Mouse (Mus musculus) kidney, postnatal 0 days (tissue): ENCODE measurements at regions not wholly inside any gene's neighbourhood (a gene's known extent, or its start where the extent isn't known, plus 50 kb on each side); places are given as distances from the start of the nearest gene placed in this dataset.

Experiments used
- ATAC-seq: fragments of 200-750 bp; cut with Nextera tagmentation; replicated peaks from 2 replicates; pipeline ENCODE4 v1.8.0; 2017; ENCODE audit warnings: low read depth, moderate number of reproducible peaks, moderate TSS enrichment, moderate library complexity; ENCODE audit not compliant: low FRiP score
- DNase-seq: peaks from one replicate; pipeline ENCODE4 v3.0.0-alpha.2; 2016; ENCODE audit warnings: low spot score
- H3K27ac ChIP-seq: fragments of 300-500 bp; sonication (generic); 2 replicates; pipeline ENCODE4 v1.5.1; 2014; ENCODE audit warnings: mild to moderate bottlenecking
- H3K27me3 ChIP-seq: fragments of 300-500 bp; sonication (generic); 2 replicates; pipeline ENCODE4 v1.6.1; 2014; ENCODE audit warnings: low read length, mixed read lengths; ENCODE audit not compliant: insufficient read depth
- H3K36me3 ChIP-seq: fragments of 300-500 bp; sonication (generic); 2 replicates; pipeline ENCODE4 v1.6.1; 2014; ENCODE audit warnings: low read length, mixed read lengths; ENCODE audit not compliant: insufficient read depth
- H3K4me1 ChIP-seq: fragments of 300-500 bp; sonication (generic); replicated peaks from 2 replicates; pipeline ENCODE4 v1.6.1; 2014; ENCODE audit warnings: antibody characterized with exemption, low read length, mixed read lengths; ENCODE audit not compliant: insufficient read depth
- H3K4me2 ChIP-seq: fragments of 300-500 bp; sonication (generic); 2 replicates; pipeline ENCODE4 v1.6.1; 2014; ENCODE audit warnings: mild to moderate bottlenecking, low read length, moderate library complexity, mixed read lengths
- H3K4me3 ChIP-seq: fragments of 300-500 bp; sonication (generic); replicated peaks from 2 replicates; pipeline ENCODE4 v1.5.1; 2014; ENCODE audit warnings: low read depth, low read length
- H3K9ac ChIP-seq: fragments of 300-500 bp; sonication (generic); 2 replicates; pipeline ENCODE4 v1.6.1; 2014; ENCODE audit warnings: low read depth, low read length
- H3K9me3 ChIP-seq: fragments of 300-500 bp; sonication (generic); replicated peaks from 2 replicates; pipeline ENCODE4 v1.6.1; 2016; ENCODE audit warnings: low read length, inconsistent platforms, mixed read lengths
- CTCF ChIP-seq: IDR thresholded peaks from 2 replicates; pipeline ENCODE4 v1.5.1; 2016; ENCODE audit warnings: antibody characterized with exemption, low read depth, mild to moderate bottlenecking, moderate library complexity
- WGBS: fragments of 180-500 bp; shearing (Covaris S2); extraction: QIAGEN DNeasy Blood & Tissue Kit; methylation state at CpG from one replicate; pipeline ENCODE4 v1.1.7; 2014; 5-methylcytosine and 5-hydroxymethylcytosine counted together

DNA sequence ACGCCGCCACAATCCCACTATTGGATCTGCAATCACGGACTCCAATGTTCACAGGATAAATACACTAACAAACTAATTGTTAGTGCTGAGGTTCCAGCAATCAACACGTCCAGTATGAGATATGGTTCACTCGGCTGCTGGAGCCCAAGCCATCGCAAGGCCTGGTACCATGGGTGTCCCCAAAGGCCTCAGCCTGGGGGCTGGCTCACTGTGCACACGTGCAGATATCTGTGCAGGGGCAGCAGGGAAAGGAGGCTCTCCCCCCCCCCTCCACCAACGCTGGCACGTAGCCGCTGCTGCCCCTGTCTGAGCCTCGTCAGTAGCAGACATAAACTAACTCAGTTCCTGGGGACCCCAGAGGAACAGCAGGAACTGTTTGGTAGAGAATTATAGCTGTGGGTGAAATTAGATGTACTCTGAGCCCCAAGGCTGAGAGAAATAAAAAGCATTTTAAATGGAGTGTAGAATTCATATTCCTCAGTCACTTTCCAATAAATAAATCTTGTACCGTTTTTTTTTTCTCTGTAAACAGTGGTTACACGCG, 210.3 kb upstream of the Mvb12b start:
- Histone ChIP-seq H3K27ac (no peak overlapping the region), H3K4me3 (no peak overlapping the region), H3K4me2 (no peak overlapping the region), H3K27me3 (no peaks in the 10 kb centered on the region), H3K4me1 (no peaks in the 10 kb centered on the region), H3K9me3 (no peaks in the 10 kb centered on the region), H3K36me3 (no peaks in the 10 kb centered on the region), H3K9ac (no peak overlapping the region)
- no peak for TF ChIP-seq CTCF
- WGBS: 60% methylated on average over 14 of the region's 14 CpGs
- ATAC-seq (no peak), DNase-seq (no peak)

DNA sequence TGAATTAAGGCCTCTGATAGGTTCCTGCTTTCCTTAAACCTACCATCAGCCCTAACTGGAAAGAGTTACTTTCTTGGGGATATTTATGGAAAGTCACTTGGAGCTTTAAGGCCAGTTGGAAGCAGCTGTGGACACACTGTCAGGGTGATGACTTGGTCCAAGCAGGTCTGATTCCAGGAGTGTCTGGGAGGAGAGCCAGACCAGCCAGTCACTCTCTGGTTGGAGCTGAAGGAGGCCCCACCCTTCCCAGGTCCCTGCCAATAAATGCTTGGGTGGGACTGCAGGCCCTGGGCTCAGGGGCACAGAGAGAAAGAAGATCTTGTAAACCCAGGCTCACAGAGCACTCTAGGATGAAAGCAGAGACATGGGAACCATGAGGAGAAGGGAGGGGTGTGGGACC, 208.8 kb upstream of the Mvb12b start:
- no peak for DNase-seq
- Histone ChIP-seq H3K36me3 (no peaks in the 10 kb centered on the region), H3K9ac (no peak overlapping the region), H3K9me3 (no peaks in the 10 kb centered on the region), H3K4me1 (no peaks in the 10 kb centered on the region), H3K27me3 (no peaks in the 10 kb centered on the region), H3K4me2 (no peak overlapping the region), H3K4me3 (no peak overlapping the region), H3K27ac (no peak overlapping the region)
- TF ChIP-seq CTCF: no peak
- ATAC-seq: no peak

DNA sequence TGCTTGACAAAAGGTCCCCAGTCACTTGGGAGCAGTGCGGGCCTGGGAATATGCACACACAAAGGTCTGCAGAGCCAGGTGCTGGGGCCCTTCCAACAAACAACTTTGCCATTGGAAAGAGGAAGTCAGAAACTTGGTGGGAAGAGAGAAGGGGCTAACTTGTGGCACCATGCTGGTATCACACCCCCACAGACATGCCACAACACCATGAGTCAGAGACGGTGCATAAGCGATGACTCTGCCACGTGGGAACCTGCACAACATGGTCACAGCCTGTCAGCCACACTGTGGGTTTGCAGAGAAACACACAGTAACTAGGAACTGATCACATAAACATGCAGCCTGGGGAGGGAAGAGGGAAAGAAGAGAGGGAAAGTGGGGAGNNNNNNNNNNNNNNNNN, 201.1 kb upstream of the Mvb12b start:
- no peak for TF ChIP-seq CTCF
- H3K36me3 ChIP-seq: no peaks in the 10 kb centered on the region
- 69% methylated on average over 4 of the region's 4 CpGs for WGBS
- no peaks in the 10 kb centered on the region for H3K9me3 ChIP-seq
- ATAC-seq (no peak), DNase-seq (no peak)
- no peak overlapping the region for H3K27ac ChIP-seq
- H3K9ac ChIP-seq: no peak overlapping the region
- H3K4me1 ChIP-seq: no peaks in the 10 kb centered on the region
- no peak overlapping the region for H3K4me3 ChIP-seq
- H3K4me2 ChIP-seq: no peak overlapping the region
- no peaks in the 10 kb centered on the region for H3K27me3 ChIP-seq

DNA sequence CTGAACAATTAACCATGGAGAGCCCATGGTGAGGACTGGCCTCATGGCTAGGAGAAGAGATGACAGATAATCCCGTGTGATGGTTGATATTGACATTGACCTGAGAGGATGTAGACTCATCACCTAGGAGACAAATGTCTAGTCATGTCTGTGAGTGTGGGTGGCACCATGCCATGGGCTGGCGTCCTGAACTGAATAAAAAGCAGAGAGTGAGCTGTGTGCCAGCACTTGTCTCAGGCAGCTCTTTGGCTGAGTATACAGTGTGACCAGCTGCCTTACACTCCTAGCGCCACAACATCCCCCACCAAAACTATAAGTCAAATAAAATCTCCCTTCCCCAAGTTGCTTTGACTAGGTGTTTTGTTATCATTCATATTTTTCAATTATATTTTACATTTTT, 198.4 kb upstream of the Mvb12b start:
- no peaks in the 10 kb centered on the region for H3K9me3 ChIP-seq
- H3K4me2 ChIP-seq: no peak overlapping the region
- TF ChIP-seq CTCF: no peak
- H3K36me3 ChIP-seq: no peaks in the 10 kb centered on the region
- no peak overlapping the region for H3K4me3 ChIP-seq
- ATAC-seq (no peak), DNase-seq (no peak)
- H3K27ac ChIP-seq: no peak overlapping the region
- WGBS: 86% methylated on average over 3 of the region's 3 CpGs
- H3K9ac ChIP-seq: no peak overlapping the region
- no peaks in the 10 kb centered on the region for H3K27me3 ChIP-seq
- no peaks in the 10 kb centered on the region for H3K4me1 ChIP-seq

DNA sequence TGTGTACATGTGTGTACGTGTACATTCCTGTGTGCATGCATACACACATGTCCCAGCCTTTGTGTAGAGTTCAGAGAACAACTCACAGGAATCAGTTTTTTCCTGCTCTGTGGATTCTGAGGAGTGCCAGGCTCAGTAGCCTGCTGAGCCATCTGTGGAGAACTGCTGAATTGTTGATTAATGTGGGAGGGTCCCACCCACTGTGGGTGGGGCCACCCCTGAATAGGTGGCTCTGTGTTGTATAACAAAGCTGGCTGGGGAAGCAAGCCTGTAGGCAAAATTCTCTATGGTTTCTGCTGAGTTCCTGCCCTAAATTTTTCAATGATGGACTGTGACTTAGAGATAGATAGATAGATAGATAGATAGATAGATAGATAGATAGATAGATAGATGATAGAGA, 196.8 kb upstream of the Mvb12b start:
- Histone ChIP-seq H3K4me3 (no peak overlapping the region), H3K27me3 (no peaks in the 10 kb centered on the region), H3K27ac (no peak overlapping the region), H3K9ac (no peak overlapping the region), H3K4me2 (no peak overlapping the region), H3K9me3 (no peaks in the 10 kb centered on the region), H3K4me1 (no peaks in the 10 kb centered on the region), H3K36me3 (no peaks in the 10 kb centered on the region)
- no peak for TF ChIP-seq CTCF
- ATAC-seq: no peak
- DNase-seq: no peak
- 86% methylated on average over 1 of the region's 1 CpGs for WGBS

DNA sequence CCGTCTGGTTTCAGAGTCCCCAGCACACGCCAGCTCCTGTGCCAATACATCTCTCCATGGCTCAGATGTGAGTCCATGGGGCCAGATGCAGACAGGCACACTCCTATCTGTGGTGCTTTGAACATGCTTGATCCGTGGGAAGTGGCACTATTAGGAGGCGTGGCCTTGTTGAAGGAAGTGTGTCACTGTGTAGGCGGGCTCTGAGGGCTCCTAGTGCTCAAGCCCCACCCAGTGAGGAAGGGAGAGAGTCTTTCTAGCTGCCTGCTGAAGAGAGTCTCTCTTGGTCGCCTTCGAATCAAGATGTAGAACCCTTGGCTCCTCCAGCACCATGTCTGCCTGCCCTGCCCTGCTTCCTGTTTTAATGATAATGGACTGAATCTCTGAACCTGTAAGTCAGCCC, 194.7 kb upstream of the Mvb12b start:
- no peak for TF ChIP-seq CTCF
- 78% methylated on average over 7 of the region's 7 CpGs for WGBS

DNA sequence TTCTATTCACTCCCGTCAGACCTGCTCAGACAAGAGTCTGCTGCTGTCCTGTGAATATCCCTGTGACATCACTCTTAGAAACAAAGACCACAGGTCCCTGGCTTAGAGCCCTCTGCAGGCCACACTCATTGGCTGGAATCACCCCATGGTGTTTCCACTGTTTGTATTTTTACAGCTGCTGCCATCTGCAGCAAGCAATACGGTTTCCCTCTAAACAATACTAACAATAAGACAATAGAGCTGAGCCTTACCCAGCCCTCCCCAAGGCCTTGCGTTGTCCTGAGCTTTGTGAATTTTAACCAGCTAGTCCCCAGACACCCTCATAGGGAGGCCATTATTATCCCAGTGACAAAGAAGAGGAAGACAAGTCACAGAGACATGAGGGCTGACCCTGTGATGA, 192.4 kb upstream of the Mvb12b start:
- H3K4me1 ChIP-seq: no peaks in the 10 kb centered on the region
- no peak for DNase-seq
- no peaks in the 10 kb centered on the region for H3K9me3 ChIP-seq
- ATAC-seq: no peak
- H3K27me3 ChIP-seq: no peaks in the 10 kb centered on the region
- no peak overlapping the region for H3K27ac ChIP-seq
- no peak overlapping the region for H3K9ac ChIP-seq
- no peak overlapping the region for H3K4me2 ChIP-seq
- H3K4me3 ChIP-seq: no peak overlapping the region
- H3K36me3 ChIP-seq: no peaks in the 10 kb centered on the region
- TF ChIP-seq CTCF: no peak
- 49% methylated on average over 3 of the region's 3 CpGs for WGBS

More for the DNA sequence above, 194.7 kb upstream of the Mvb12b start:
- DNase-seq: no peak
- H3K36me3 ChIP-seq: no peaks in the 10 kb centered on the region
- no peaks in the 10 kb centered on the region for H3K27me3 ChIP-seq
- no peak overlapping the region for H3K9ac ChIP-seq
- no peak for ATAC-seq
- no peaks in the 10 kb centered on the region for H3K9me3 ChIP-seq
- H3K27ac ChIP-seq: no peak overlapping the region
- no peak overlapping the region for H3K4me2 ChIP-seq
- no peak overlapping the region for H3K4me3 ChIP-seq
- H3K4me1 ChIP-seq: no peaks in the 10 kb centered on the region
